Mouse (Mus musculus) testis, adult 2 months (tissue): Measurements from ENCODE around the gene Rpl34. TPM values are rescaled to one million over a fixed set of nuclear protein-coding genes. Genes with fewer than 3 reads are reported as not detected.

ENCODE experiments used
- H3K27ac ChIP-seq: fragments of 200-500 bp; 2 replicates; pipeline ENCODE4 v1.5.1; 2012; ENCODE audit warnings: low read depth, low read length; ENCODE audit not compliant: control insufficient read depth, insufficient read depth
- H3K27me3 ChIP-seq: fragments of 200-500 bp; 2 replicates; pipeline ENCODE4 v1.6.1; 2012; ENCODE audit warnings: mild to moderate bottlenecking, low read length, moderate library complexity; ENCODE audit not compliant: control insufficient read depth, insufficient read depth
- H3K36me3 ChIP-seq: fragments of 200-500 bp; 2 replicates; pipeline ENCODE4 v1.6.1; 2012; ENCODE audit warnings: mild to moderate bottlenecking, low read length; ENCODE audit not compliant: control insufficient read depth, insufficient read depth
- H3K4me1 ChIP-seq: fragments of 200-500 bp; 2 replicates; pipeline ENCODE4 v1.6.1; 2012; ENCODE audit warnings: low read length; ENCODE audit not compliant: control insufficient read depth, insufficient read depth
- H3K4me3 ChIP-seq: fragments of 200-500 bp; 2 replicates; pipeline ENCODE4 v1.5.1; 2012; ENCODE audit warnings: low read depth, mild to moderate bottlenecking, low read length, moderate library complexity, mixed read lengths; ENCODE audit not compliant: control insufficient read depth
- CTCF ChIP-seq: fragments of 200-500 bp; IDR thresholded peaks from 2 replicates; pipeline ENCODE4 v1.5.1; 2012; ENCODE audit warnings: low read depth, mild to moderate bottlenecking, inconsistent platforms, low read length, moderate library complexity; ENCODE audit not compliant: control insufficient read depth, insufficient read depth, insufficient replicate concordance
- POLR2A ChIP-seq: fragments of 200-500 bp; IDR thresholded peaks from 2 replicates; pipeline ENCODE4 v1.6.1; 2012; ENCODE audit warnings: low read depth, mild to moderate bottlenecking, inconsistent platforms, low read length, moderate library complexity; ENCODE audit not compliant: control insufficient read depth
- polyA plus RNA-seq: library from polyadenylated mRNA; depleted of rRNA; stranded (reverse); fragments of >200 nt; gene quantifications from 2 replicates; pipeline ENCODE4 v1.2.3, GENCODE M21; 2012; rRNA removed

Gene Rpl34
- 979 and 1,049 TPM in 2 replicates for polyA plus RNA-seq

- TF ChIP-seq CTCF (no peak), POLR2A (peak; percentile 91)
- Histone ChIP-seq H3K27ac (peak within 1 kb of the TSS; percentile 92), H3K36me3 (no peaks in the 10 kb centered on the region), H3K4me3 (peak within 1 kb of the TSS; percentile 79), H3K27me3 (no peaks in the 10 kb centered on the region), H3K4me1 (no peaks in the 10 kb centered on the region)
These were observed at the start of gene Rpl34 for GRCm38 (mm10) chr3:130730189-130730653. Gene Rpl34 (minus strand): TSS chr3:130730398.

GRCm38 (mm10) chr3:130768172-130768571 lies 38.0 kb upstream of the Rpl34 start:
- peaks cover 3% of the 10 kb centered on the region; the same call in 1 of the 2 replicates for H3K4me1 ChIP-seq
- H3K4me3 ChIP-seq = no peak overlapping the region
- no peak for TF ChIP-seq CTCF
- no peak for TF ChIP-seq POLR2A
- no peaks in the 10 kb centered on the region for H3K36me3 ChIP-seq
- no peak overlapping the region for H3K27ac ChIP-seq
- H3K27me3 ChIP-seq = no peaks in the 10 kb centered on the region

GRCm38 (mm10) chr3:130764091-130764490 lies 33.9 kb upstream of the Rpl34 start:
- TF ChIP-seq CTCF = no peak
- no peak for TF ChIP-seq POLR2A
- Histone ChIP-seq H3K4me1 (peaks cover 12% of the 10 kb centered on the region), H3K27me3 (no peaks in the 10 kb centered on the region; the same call in 1 of the 2 replicates), H3K27ac (no peak overlapping the region), H3K36me3 (no peaks in the 10 kb centered on the region), H3K4me3 (no peak overlapping the region)

GRCm38 (mm10) chr3:130760711-130761435 lies 30.7 kb upstream of the Rpl34 start:
- Histone ChIP-seq H3K4me1 (peaks cover 15% of the 10 kb centered on the region), H3K36me3 (no peaks in the 10 kb centered on the region), H3K27me3 (no peaks in the 10 kb centered on the region; the same call in 1 of the 2 replicates), H3K27ac (no peak overlapping the region), H3K4me3 (peak overlapping the region; percentile 53)
- TF ChIP-seq CTCF (peak; percentile 29; the same call in 1 of the 2 replicates), POLR2A (no peak)

GRCm38 (mm10) chr3:130758157-130758841 lies 28.1 kb upstream of the Rpl34 start:
- Histone ChIP-seq H3K27me3 (no peaks in the 10 kb centered on the region; the same call in 1 of the 2 replicates), H3K27ac (no peak overlapping the region), H3K4me3 (no peak overlapping the region), H3K4me1 (peaks cover 18% of the 10 kb centered on the region), H3K36me3 (no peaks in the 10 kb centered on the region)
- TF ChIP-seq POLR2A (no peak), CTCF (no peak)

- Histone ChIP-seq H3K27me3 (no peaks in the 10 kb centered on the region; the same call in 1 of the 2 replicates), H3K4me1 (peaks cover 18% of the 10 kb centered on the region), H3K4me3 (no peak overlapping the region), H3K36me3 (no peaks in the 10 kb centered on the region), H3K27ac (no peak overlapping the region)
- TF ChIP-seq CTCF (no peak), POLR2A (no peak)
These were observed 27.1 kb upstream of the Rpl34 start for GRCm38 (mm10) chr3:130757117-130757852.
